Mouse (Mus musculus) heart, postnatal 0 days (tissue): ENCODE results near the gene Snph.

ENCODE experiments used
- CTCF ChIP-seq: IDR thresholded peaks from 2 replicates; pipeline ENCODE4 v1.5.1; 2016; ENCODE audit warnings: antibody characterized with exemption, control low read depth, low read depth
- EP300 ChIP-seq: IDR thresholded peaks from 2 replicates; pipeline ENCODE4 v1.6.1; 2016; ENCODE audit warnings: antibody characterized with exemption, low read depth

GRCm38 (mm10) chr2:151569452-151569851 is 62.9 kb downstream of the Snph start:
- no peak for TF ChIP-seq CTCF
- no peak for TF ChIP-seq EP300
